27 mouse cellular contexts compared by ENCODE assay signal in genomic region chr6:55278520-55278919, GRCm38 (mm10). TPM values are rescaled to one million over a fixed set of nuclear protein-coding genes. Genes with fewer than 3 reads are reported as not detected.
A peak's percentile ranks its signal among the peaks of the same experiment; 100 is the strongest.
DNase-seq lines count a peak whose midpoint lies in the region; ATAC-seq and TF ChIP-seq lines count a peak whose summit lies in the region.
"Had no signal": no experiment of that assay in that cellular context is flagged by ENCODE, and none has a peak within 500 bp of the region (broad histone marks: within the 10 kb centered on the region; RNA-seq: fewer than 3 reads in every experiment).

No protein-coding gene starts in this region.

- no peak for ATAC-seq in kidney, embryonic 14.5 days (ENCODE audit: low FRiP score, low TSS enrichment)
- peak; percentile 64 for ATAC-seq in liver, embryonic 16.5 days (ENCODE audit: low read depth)
- ATAC-seq in neural tube, embryonic 15.5 days (ENCODE audit: low FRiP score): no peak
- ATAC-seq: activated CD4-positive, CD25-positive, alpha-beta regulatory T cell, adult 4 months; forebrain, embryonic 14.5 days; hindbrain, embryonic 16.5 days; intestine, embryonic 15.5 days; midbrain, embryonic 15.5 days had no signal

- no peak overlapping the region for H3K4me2 ChIP-seq in kidney, embryonic 14.5 days (replicated peaks; ENCODE audit: low read depth, low read length)
- H3K4me2 ChIP-seq in liver, embryonic 16.5 days (ENCODE audit: low read depth, low read length): no peak overlapping the region
- H3K4me2 ChIP-seq in neural tube, embryonic 15.5 days: no peak overlapping the region
- H3K4me2 ChIP-seq: embryonic facial prominence, embryonic 12.5 days; intestine, embryonic 15.5 days; limb, embryonic 12.5 days; midbrain, embryonic 15.5 days; neural tube, embryonic 13.5 days had no signal

- H3K27ac ChIP-seq in kidney, embryonic 14.5 days (ENCODE audit: low read depth, low read length): no peak overlapping the region
- H3K27ac ChIP-seq in liver, adult 2 months (replicated peaks; ENCODE audit: insufficient read depth, low read depth, low read length): peak overlapping the region; percentile 35
- no peak overlapping the region for H3K27ac ChIP-seq in liver, embryonic 16.5 days (ENCODE audit: low read length)
- H3K27ac ChIP-seq in neural tube, embryonic 15.5 days (replicated peaks): no peak overlapping the region
- H3K27ac ChIP-seq: heart, embryonic 10.5 days; hindbrain, embryonic 10.5 days; intestine, embryonic 15.5 days; limb, embryonic 12.5 days; macrophage; midbrain, embryonic 15.5 days; neural tube, embryonic 13.5 days had no signal

- WGBS in kidney, embryonic 14.5 days: 39% methylated on average over 4 of the region's 4 CpGs
- WGBS in liver, adult 2 months: 41% methylated on average over 4 of the region's 4 CpGs
- 57% methylated on average over 4 of the region's 4 CpGs for WGBS in liver, embryonic 16.5 days (ENCODE audit: insufficient replicate concordance)
- WGBS in neural tube, embryonic 15.5 days: 94% methylated on average over 4 of the region's 4 CpGs

- H3K27me3 ChIP-seq in kidney, embryonic 14.5 days (ENCODE audit: control insufficient read depth, insufficient read depth, low read length): no peaks in the 10 kb centered on the region
- H3K27me3 ChIP-seq in liver, adult 2 months (ENCODE audit: control insufficient read depth, insufficient read depth, low read length): no peaks in the 10 kb centered on the region
- H3K27me3 ChIP-seq in liver, embryonic 16.5 days (ENCODE audit: control insufficient read depth, insufficient read depth, low read depth, low read length): no peaks in the 10 kb centered on the region
- no peaks in the 10 kb centered on the region for H3K27me3 ChIP-seq in neural tube, embryonic 15.5 days (replicated peaks)
- H3K27me3 ChIP-seq: embryonic facial prominence, embryonic 12.5 days; intestine, embryonic 15.5 days; limb, embryonic 12.5 days; midbrain, embryonic 15.5 days; neural tube, embryonic 13.5 days had no signal

- no peaks in the 10 kb centered on the region for H3K9me3 ChIP-seq in kidney, embryonic 14.5 days (ENCODE audit: control insufficient read depth, low read length)
- no peaks in the 10 kb centered on the region for H3K9me3 ChIP-seq in liver, embryonic 16.5 days (replicated peaks; ENCODE audit: control insufficient read depth, low read length)
- H3K9me3 ChIP-seq in neural tube, embryonic 15.5 days (replicated peaks): no peaks in the 10 kb centered on the region
- H3K9me3 ChIP-seq: intestine, embryonic 15.5 days; midbrain, embryonic 15.5 days had no signal

- no peaks in the 10 kb centered on the region for H3K79me2 ChIP-seq in liver, adult 2 months (ENCODE audit: control insufficient read depth, insufficient read depth, low read length)

- no peaks in the 10 kb centered on the region for H3K4me1 ChIP-seq in kidney, embryonic 14.5 days (ENCODE audit: control insufficient read depth, insufficient read depth, low read length)
- peaks cover 17% of the 10 kb centered on the region for H3K4me1 ChIP-seq in liver, adult 2 months (ENCODE audit: control insufficient read depth, insufficient read depth, low read length)
- H3K4me1 ChIP-seq in liver, embryonic 16.5 days (ENCODE audit: control insufficient read depth, low read depth, low read length): peaks cover 12% of the 10 kb centered on the region
- H3K4me1 ChIP-seq in neural tube, embryonic 15.5 days: no peaks in the 10 kb centered on the region
- H3K4me1 ChIP-seq: embryonic facial prominence, embryonic 12.5 days; hindbrain, embryonic 10.5 days; limb, embryonic 12.5 days; midbrain, embryonic 15.5 days; neural tube, embryonic 13.5 days had no signal

- H3K36me3 ChIP-seq in kidney, embryonic 14.5 days (ENCODE audit: control insufficient read depth, insufficient read depth, low read length): no peaks in the 10 kb centered on the region
- H3K36me3 ChIP-seq in liver, adult 2 months (ENCODE audit: control insufficient read depth, insufficient read depth, low read length): no peaks in the 10 kb centered on the region
- H3K36me3 ChIP-seq in liver, embryonic 16.5 days (ENCODE audit: control insufficient read depth, insufficient read depth): no peaks in the 10 kb centered on the region
- peaks cover 5% of the 10 kb centered on the region; the same call in 1 of the 2 replicates for H3K36me3 ChIP-seq in neural tube, embryonic 15.5 days
- H3K36me3 ChIP-seq: midbrain, embryonic 15.5 days had no signal

- TF ChIP-seq CTCF in liver, adult 2 months (IDR thresholded peaks at IDR 0.05; ENCODE audit: low read depth, low read length): no peak

- DNase-seq in adrenal gland, adult 2 months: peak; percentile 9
- no peak for DNase-seq in adrenal gland, postnatal 14 days
- peak; percentile 64 for DNase-seq in kidney, adult 11 months
- DNase-seq in liver, adult 2 months (ENCODE audit: extremely low read depth, low read depth, low spot score): peak; percentile 86
- DNase-seq in liver: no peak
- DNase-seq: adrenal gland, postnatal 10 days; cerebellum, adult 2 months; cerebellum, postnatal 36 days; layer of hippocampus, postnatal 36 days; right cerebral cortex, adult 18-20 months; right cerebral cortex, postnatal 4 days; thymus, postnatal 25 days had no signal

- H3K9ac ChIP-seq in kidney, embryonic 14.5 days (ENCODE audit: low read depth, low read length): no peak overlapping the region
- no peak overlapping the region for H3K9ac ChIP-seq in liver, adult 2 months (ENCODE audit: low read depth, low read length)
- no peak overlapping the region for H3K9ac ChIP-seq in liver, embryonic 16.5 days (ENCODE audit: low read depth, low read length)
- H3K9ac ChIP-seq in neural tube, embryonic 15.5 days (replicated peaks): no peak overlapping the region
- H3K9ac ChIP-seq: embryonic facial prominence, embryonic 12.5 days; intestine, embryonic 15.5 days; limb, embryonic 12.5 days; midbrain, embryonic 15.5 days; neural tube, embryonic 13.5 days had no signal

- no peak overlapping the region for H3K4me3 ChIP-seq in kidney, embryonic 14.5 days (ENCODE audit: low read length)
- no peak overlapping the region for H3K4me3 ChIP-seq in liver, adult 2 months (ENCODE audit: insufficient read depth, low read depth, low read length)
- H3K4me3 ChIP-seq in liver, embryonic 16.5 days (ENCODE audit: low read depth, low read length): no peak overlapping the region
- no peak overlapping the region for H3K4me3 ChIP-seq in neural tube, embryonic 15.5 days (replicated peaks)
- H3K4me3 ChIP-seq: embryonic facial prominence, embryonic 12.5 days; heart, embryonic 10.5 days; hindbrain, embryonic 10.5 days; intestine, embryonic 15.5 days; limb, embryonic 12.5 days; midbrain, embryonic 15.5 days; myocyte; neural tube, embryonic 13.5 days had no signal

- no peak for TF ChIP-seq POLR2A in liver, adult 2 months (IDR thresholded peaks at IDR 0.05; ENCODE audit: extremely low read depth, insufficient read depth, low read length)

RNA-seq across cellular contexts. Expression of gene Aqp1, which starts 57.7 kb away (rescaled TPM):
- 10 to 100 TPM; 35.1 to 85.4 TPM for total RNA-seq in adrenal gland, adult 2 months (2021)
- 135 and 204 TPM in 2 replicates for polyA plus RNA-seq in adrenal gland, adult 2 months (2012; rRNA removed)
- total RNA-seq in adrenal gland, postnatal 14 days (2021): 265 and 326 TPM in 2 replicates
- 2.8 and 5.5 TPM in 2 replicates for polyA plus RNA-seq in kidney, embryonic 14.5 days (2014; fragmentation: Nextera tagmentation; extraction: Ambion mirVana)
- 78.1 and 91.4 TPM in 2 replicates for total RNA-seq in liver, adult 2 months (2014; rRNA removed)
- polyA plus RNA-seq in liver, adult 2 months (2012; rRNA removed): 78.3 and 88.6 TPM in 2 replicates
- polyA plus RNA-seq in liver, embryonic 16.5 days (2015; fragmentation: Nextera tagmentation; extraction: Ambion mirVana): 75.9 and 78.9 TPM in 2 replicates
- 7.4 and 11.5 TPM in 2 replicates for polyA plus RNA-seq in neural tube, embryonic 15.5 days (2015; fragmentation: Nextera tagmentation; extraction: Ambion mirVana)
- polyA plus RNA-seq: macrophage had no signal

Comparison
In these comparisons a context has a peak if more than half of its experiments do, and no peak if none do; other contexts are left out.
1. DNase-seq: peak in adrenal gland, adult 2 months (single experiment), kidney, adult 11 months (single experiment) and liver, adult 2 months (single experiment); none in adrenal gland, postnatal 14 days (single experiment) and liver (single experiment).